Mouse (Mus musculus) E14TG2a.4 (cell line): ENCODE measurements around the gene Cmss1.
A peak's percentile ranks its signal among the peaks of the same experiment; 100 is the strongest.

Experiments
- H3K27me3 ChIP-seq: 2 replicates; pipeline ENCODE4 v1.6.1; 2014; ENCODE audit warnings: low read length, control low read depth; ENCODE audit not compliant: insufficient read depth
- H3K36me3 ChIP-seq: 2 replicates; pipeline ENCODE4 v1.6.1; 2014; ENCODE audit warnings: low read length, control low read depth; ENCODE audit not compliant: insufficient read depth
- H3K4me1 ChIP-seq: replicated peaks from 2 replicates; pipeline ENCODE4 v1.6.1; 2014; ENCODE audit warnings: low read depth, low read length, control low read depth
- H3K4me3 ChIP-seq: replicated peaks from 2 replicates; pipeline ENCODE4 v1.5.1; 2014; ENCODE audit warnings: mild to moderate bottlenecking, low read length
- H3K9me3 ChIP-seq: 2 replicates; pipeline ENCODE4 v1.6.1; 2014; ENCODE audit warnings: low read length, control low read depth
- CTCF ChIP-seq: conservative IDR thresholded peaks from 2 replicates; pipeline ENCODE4 v1.5.1; 2014; ENCODE audit warnings: low read length
- NANOG ChIP-seq: IDR thresholded peaks from 2 replicates; pipeline ENCODE4 v1.6.1; 2014; ENCODE audit warnings: borderline replicate concordance, low read length, mixed read lengths
- POU5F1 ChIP-seq: IDR thresholded peaks from 2 replicates; pipeline ENCODE4 v1.6.1; 2014; ENCODE audit warnings: low read length, borderline replicate concordance

Gene Cmss1

DNA sequence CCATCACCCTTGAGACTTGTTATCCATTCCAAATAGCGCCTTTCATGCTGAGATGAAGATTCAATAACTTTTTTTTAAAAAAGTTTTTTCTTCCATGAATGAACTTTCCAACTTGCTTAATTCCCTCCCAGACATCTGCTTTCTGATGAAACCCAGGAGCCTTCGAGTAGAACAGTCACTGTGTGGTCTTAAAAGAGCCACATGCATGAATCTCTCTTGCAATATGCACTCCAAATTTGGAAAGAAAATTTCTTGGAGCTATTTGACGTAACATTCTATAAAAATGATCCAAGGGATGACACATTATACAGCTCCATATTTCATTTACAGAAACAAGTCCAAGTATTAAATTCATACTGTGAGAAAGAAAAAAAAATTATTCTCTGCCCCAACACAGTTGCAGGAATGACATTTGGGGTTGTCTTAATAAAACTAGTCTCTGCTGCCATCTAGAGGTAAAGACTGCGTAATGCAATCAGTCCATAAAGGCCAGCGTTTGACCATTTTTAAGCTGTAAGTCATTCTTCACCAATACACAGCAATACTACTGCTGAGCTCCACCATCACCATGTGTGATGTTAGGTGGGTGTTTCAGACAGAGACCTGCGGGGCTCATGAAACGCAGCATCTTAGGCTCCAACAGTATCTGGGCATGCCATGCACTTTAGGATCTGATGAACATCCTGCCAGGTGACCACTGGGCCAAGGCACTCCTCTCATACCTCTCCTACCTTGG lies 13.1 kb downstream of the Cmss1 start:
- H3K4me1 ChIP-seq: 0 out of 2 replicates have a peak, but pooled peaks cover 5% of the 10 kb centered on the region
- no peaks in the 10 kb centered on the region for H3K9me3 ChIP-seq
- peak overlapping the region; percentile 59 for H3K4me3 ChIP-seq
- H3K27me3 ChIP-seq: no peaks in the 10 kb centered on the region
- TF ChIP-seq NANOG: no peak
- TF ChIP-seq CTCF: peak; percentile 75
- H3K36me3 ChIP-seq: no peaks in the 10 kb centered on the region

DNA sequence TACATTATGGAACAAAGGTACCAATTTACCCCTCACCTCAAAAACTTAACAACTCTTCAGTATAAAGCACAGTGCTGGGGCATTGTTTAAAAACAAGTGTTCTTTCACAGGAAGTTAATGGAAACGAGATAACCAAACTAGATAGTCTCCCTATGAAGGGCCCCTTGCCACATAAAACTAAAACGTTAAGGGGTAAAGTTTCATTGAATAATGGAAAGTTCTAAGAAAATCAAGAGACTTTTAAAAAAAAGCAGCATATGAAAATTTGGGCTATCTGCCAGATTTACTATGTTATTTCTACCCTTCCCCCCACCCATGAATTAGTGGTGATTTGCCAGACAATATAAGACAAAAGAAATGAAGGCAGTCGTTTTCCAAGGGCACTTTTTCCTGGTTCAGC lies 21.5 kb downstream of the Cmss1 start:
- peaks cover 41% of the 10 kb centered on the region for H3K4me1 ChIP-seq
- no peaks in the 10 kb centered on the region for H3K27me3 ChIP-seq
- no peak for TF ChIP-seq NANOG
- TF ChIP-seq POU5F1: no peak
- TF ChIP-seq CTCF: no peak
- H3K9me3 ChIP-seq: no peaks in the 10 kb centered on the region
- no peaks in the 10 kb centered on the region for H3K36me3 ChIP-seq
- no peak overlapping the region for H3K4me3 ChIP-seq

DNA sequence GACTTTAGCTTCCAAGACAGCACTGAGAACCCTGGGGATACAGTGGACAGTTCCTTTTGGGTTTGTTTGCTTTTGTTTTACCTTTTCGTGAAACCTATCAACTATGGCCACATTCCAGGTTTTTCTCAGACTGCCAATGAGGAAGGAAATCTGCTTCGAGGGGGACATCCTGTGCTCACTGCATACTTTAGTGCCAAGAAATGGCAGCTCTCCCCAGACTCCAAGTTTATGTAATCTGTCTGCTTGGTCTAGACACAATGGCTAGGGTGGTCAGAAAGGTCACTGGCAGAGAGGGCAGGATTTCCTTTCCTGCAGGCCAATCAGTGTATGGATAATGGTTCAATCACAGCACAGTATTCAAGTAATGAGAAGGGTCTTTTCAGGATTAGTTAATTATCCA lies 24.7 kb downstream of the Cmss1 start:
- no peaks in the 10 kb centered on the region for H3K36me3 ChIP-seq
- no peaks in the 10 kb centered on the region for H3K9me3 ChIP-seq
- no peak overlapping the region for H3K4me3 ChIP-seq
- H3K27me3 ChIP-seq: no peaks in the 10 kb centered on the region
- TF ChIP-seq POU5F1 (no peak), NANOG (no peak), CTCF (no peak)
- H3K4me1 ChIP-seq: peaks cover 66% of the 10 kb centered on the region

DNA sequence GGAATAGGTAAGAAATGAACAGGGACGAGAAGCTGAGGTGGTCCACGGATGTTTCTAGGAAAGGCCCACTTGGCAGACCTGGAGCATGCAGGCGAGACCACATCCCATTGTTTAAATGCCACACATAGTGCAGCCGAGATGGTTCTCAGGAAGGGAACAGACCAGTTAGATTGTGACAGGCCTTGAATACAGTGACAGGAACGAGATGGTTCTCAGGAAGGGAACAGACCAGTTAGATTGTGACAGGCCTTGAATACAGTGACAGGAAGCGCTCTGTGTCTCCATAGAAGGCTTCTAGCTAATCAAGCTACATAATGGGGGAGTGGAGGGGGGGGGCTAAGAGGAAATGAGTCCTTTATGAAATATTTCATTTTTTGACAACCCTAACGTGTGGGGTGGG lies 26.6 kb downstream of the Cmss1 start:
- Histone ChIP-seq H3K4me1 (peaks cover 76% of the 10 kb centered on the region), H3K27me3 (no peaks in the 10 kb centered on the region), H3K36me3 (no peaks in the 10 kb centered on the region), H3K9me3 (no peaks in the 10 kb centered on the region), H3K4me3 (no peak overlapping the region)
- TF ChIP-seq NANOG (no peak), CTCF (no peak), POU5F1 (no peak)

DNA sequence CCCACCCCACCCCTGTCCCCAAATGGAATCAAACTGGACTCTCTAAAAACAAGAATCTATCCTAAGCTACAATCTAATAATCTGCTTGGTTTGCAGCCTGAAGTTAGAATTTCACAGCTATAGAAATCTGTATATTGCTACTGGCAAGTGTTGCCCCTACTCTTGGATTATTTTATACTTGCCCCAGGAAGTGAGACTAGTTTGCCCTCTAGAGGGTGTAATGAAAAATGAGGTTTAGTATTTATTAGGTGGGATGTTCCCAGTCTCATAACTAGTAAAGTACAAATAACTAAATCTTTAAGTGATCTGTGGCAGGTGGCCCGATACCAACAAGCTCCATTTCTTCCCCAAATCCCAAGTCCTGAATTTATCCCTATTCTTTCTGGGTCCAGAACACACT lies 29.1 kb downstream of the Cmss1 start:
- Histone ChIP-seq H3K4me1 (peaks cover 75% of the 10 kb centered on the region), H3K4me3 (no peak overlapping the region)
- TF ChIP-seq NANOG (no peak), POU5F1 (no peak), CTCF (no peak)

DNA sequence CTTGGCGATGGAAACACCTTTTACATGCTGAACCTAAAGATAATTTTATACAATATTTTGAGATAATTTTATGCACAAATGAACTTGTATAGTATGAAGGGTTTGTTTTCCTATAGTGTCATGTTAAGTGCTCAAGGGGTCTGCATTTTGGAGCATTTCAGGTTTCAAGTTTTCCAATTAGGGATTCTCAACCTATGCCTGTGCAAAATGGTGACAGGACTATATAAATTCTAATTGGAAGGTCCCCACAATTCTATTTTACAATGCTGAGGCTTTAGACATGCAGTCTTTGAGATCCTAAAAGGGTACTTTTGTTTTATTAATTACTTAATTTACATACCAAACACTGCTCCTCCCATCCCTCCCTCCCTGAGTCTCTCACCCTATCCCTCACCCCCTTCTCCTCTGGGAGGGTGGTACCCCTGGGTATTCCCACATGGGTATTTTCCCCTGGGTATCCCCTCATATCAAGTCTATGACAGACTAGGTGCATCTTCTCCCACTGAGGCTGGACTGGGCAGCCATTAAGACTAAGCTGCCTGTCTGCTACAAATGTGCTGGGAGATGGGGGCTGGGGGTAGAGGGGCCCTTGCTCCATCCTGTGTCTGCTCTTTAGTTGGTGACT lies 30.8 kb downstream of the Cmss1 start:
- TF ChIP-seq CTCF (no peak), POU5F1 (no peak), NANOG (no peak)
- no peaks in the 10 kb centered on the region for H3K27me3 ChIP-seq

More for the DNA sequence above, 29.1 kb downstream of the Cmss1 start:
- Histone ChIP-seq H3K36me3 (no peaks in the 10 kb centered on the region), H3K9me3 (no peaks in the 10 kb centered on the region), H3K27me3 (no peaks in the 10 kb centered on the region)

DNA sequence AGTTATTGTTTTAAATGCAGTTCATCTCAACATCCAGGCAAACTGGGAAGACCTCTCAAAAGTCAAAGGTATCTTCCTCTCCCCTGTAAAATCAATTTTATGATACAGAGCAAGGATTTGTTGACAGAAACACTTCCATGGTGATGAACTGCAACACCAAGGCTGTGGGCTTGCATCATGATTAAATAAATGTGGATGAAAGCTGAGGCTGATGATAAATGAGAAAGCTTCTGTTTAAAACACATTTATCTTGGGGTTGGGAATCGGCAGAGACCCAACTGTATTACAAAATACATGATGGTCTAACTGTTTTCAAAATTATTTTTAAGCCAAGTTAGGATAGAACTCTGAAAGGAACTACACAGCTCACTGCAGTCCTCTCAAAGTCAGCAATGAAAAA lies 32.8 kb downstream of the Cmss1 start:
- no peak for TF ChIP-seq POU5F1
- TF ChIP-seq NANOG: no peak
- no peak for TF ChIP-seq CTCF
- H3K4me1 ChIP-seq: peaks cover 62% of the 10 kb centered on the region
- H3K36me3 ChIP-seq: 0 out of 2 replicates have a peak, but pooled peaks cover 4% of the 10 kb centered on the region
- no peaks in the 10 kb centered on the region for H3K9me3 ChIP-seq
- H3K4me3 ChIP-seq: no peak overlapping the region
- H3K27me3 ChIP-seq: no peaks in the 10 kb centered on the region

More for the DNA sequence above, 30.8 kb downstream of the Cmss1 start:
- Histone ChIP-seq H3K4me1 (peaks cover 77% of the 10 kb centered on the region), H3K36me3 (0 out of 2 replicates have a peak, but pooled peaks cover 3% of the 10 kb centered on the region), H3K9me3 (no peaks in the 10 kb centered on the region), H3K4me3 (no peak overlapping the region)

DNA sequence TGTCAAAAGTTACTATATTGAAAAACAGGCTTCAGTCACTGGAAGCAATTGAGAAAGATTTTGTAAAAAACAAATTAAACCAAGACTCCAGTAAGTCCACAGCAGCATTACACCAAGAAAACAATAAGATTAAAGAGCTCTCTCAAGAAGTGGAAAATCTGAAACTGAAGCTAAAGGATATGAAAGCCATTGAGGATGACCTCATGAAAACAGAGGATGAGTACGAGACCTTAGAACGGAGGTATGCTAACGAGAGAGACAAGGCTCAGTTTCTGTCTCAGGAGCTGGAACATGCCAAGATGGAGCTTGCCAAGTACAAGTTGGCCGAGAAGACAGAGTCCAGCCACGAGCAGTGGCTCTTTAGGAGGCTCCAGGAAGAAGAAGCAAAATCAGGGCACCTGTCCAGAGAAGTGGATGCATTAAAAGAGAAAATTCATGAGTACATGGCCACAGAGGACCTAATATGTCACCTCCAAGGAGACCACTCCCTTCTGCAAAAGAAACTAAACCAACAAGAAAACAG lies 35.8 kb downstream of the Cmss1 start:
- Histone ChIP-seq H3K27me3 (no peaks in the 10 kb centered on the region), H3K4me1 (peaks cover 35% of the 10 kb centered on the region), H3K4me3 (no peak overlapping the region), H3K9me3 (no peaks in the 10 kb centered on the region), H3K36me3 (peaks cover 8% of the 10 kb centered on the region; the same call in 1 of the 2 replicates)
- TF ChIP-seq NANOG: no peak
- TF ChIP-seq POU5F1: no peak
- TF ChIP-seq CTCF: no peak
